Mouse (Mus musculus): ENCODE results near the gene Ddit4l.
"Not testable (repeated sequence)": the region's sequence is repeated elsewhere in the genome, so short reads cannot be mapped to it uniquely, and the experiment has no call there.

Gene Ddit4l

GRCm38 (mm10) chr3:137621312-137621711, at the start of gene Ddit4l:
Gene Ddit4l, plus strand, starts transcription at chr3:137621612.
- in situ Hi-C loops (cut with MboI; ENCODE audit: unreplicated experiment in 2 of 2), result not testable (repeated sequence)

GRCm38 (mm10) chr3:137576146-137576545, 45.3 kb upstream of the Ddit4l start:
- in situ Hi-C loops (cut with MboI; ENCODE audit: unreplicated experiment in 2 of 2), result no loop called here

GRCm38 (mm10) chr3:137586376-137586969, 34.9 kb upstream of the Ddit4l start:
- in situ Hi-C loops (cut with MboI; ENCODE audit: unreplicated experiment in 2 of 2), result no loop called here

GRCm38 (mm10) chr3:137589811-137590210, 31.6 kb upstream of the Ddit4l start:
- in situ Hi-C loops (cut with MboI; ENCODE audit: unreplicated experiment in 2 of 2), result no loop called here

- in situ Hi-C loops (cut with MboI; ENCODE audit: unreplicated experiment in 2 of 2), result no loop called here
Observed at GRCm38 (mm10) chr3:137594332-137594905, 27.0 kb upstream of the Ddit4l start.

- in situ Hi-C loops (cut with MboI; ENCODE audit: unreplicated experiment in 2 of 2), result no loop called here
Observed at GRCm38 (mm10) chr3:137608918-137609435, 12.4 kb upstream of the Ddit4l start.

GRCm38 (mm10) chr3:137610457-137611109, 10.8 kb upstream of the Ddit4l start:
- in situ Hi-C loops (cut with MboI; ENCODE audit: unreplicated experiment in 2 of 2), result no loop called here

GRCm38 (mm10) chr3:137611110-137611857, 10.1 kb upstream of the Ddit4l start:
- in situ Hi-C loops (cut with MboI; ENCODE audit: unreplicated experiment in 2 of 2), result no loop called here

- in situ Hi-C loops (cut with MboI; ENCODE audit: unreplicated experiment in 2 of 2), result no loop called here
Observed at GRCm38 (mm10) chr3:137611981-137612380, 9.4 kb upstream of the Ddit4l start.

GRCm38 (mm10) chr3:137620540-137620939, 872 bp upstream of the Ddit4l start:
- in situ Hi-C loops (cut with MboI; ENCODE audit: unreplicated experiment in 2 of 2), result no loop called here

GRCm38 (mm10) chr3:137622091-137622490, 679 bp downstream of the Ddit4l start:
- in situ Hi-C loops (cut with MboI; ENCODE audit: unreplicated experiment in 2 of 2), result no loop called here

GRCm38 (mm10) chr3:137622895-137623580, 1.6 kb downstream of the Ddit4l start:
- in situ Hi-C loops (cut with MboI; ENCODE audit: unreplicated experiment in 2 of 2), result no loop called here

GRCm38 (mm10) chr3:137623581-137624362, 2.4 kb downstream of the Ddit4l start:
- in situ Hi-C loops (cut with MboI; ENCODE audit: unreplicated experiment in 2 of 2), result no loop called here

GRCm38 (mm10) chr3:137625054-137625453, 3.6 kb downstream of the Ddit4l start:
- in situ Hi-C loops (cut with MboI; ENCODE audit: unreplicated experiment in 2 of 2), result no loop called here

GRCm38 (mm10) chr3:137633726-137634125, 12.3 kb downstream of the Ddit4l start:
- in situ Hi-C loops (cut with MboI; ENCODE audit: unreplicated experiment in 2 of 2), result no loop called here

- in situ Hi-C loops (cut with MboI; ENCODE audit: unreplicated experiment in 2 of 2), result no loop called here
Observed at GRCm38 (mm10) chr3:137636571-137636970, 15.2 kb downstream of the Ddit4l start.

- in situ Hi-C loops (cut with MboI; ENCODE audit: unreplicated experiment in 2 of 2), result no loop called here
Observed at GRCm38 (mm10) chr3:137641238-137641637, 19.8 kb downstream of the Ddit4l start.

GRCm38 (mm10) chr3:137642137-137642536, 20.7 kb downstream of the Ddit4l start:
- in situ Hi-C loops (cut with MboI; ENCODE audit: unreplicated experiment in 2 of 2), result no loop called here

- in situ Hi-C loops (cut with MboI; ENCODE audit: unreplicated experiment in 2 of 2), result no loop called here
Observed at GRCm38 (mm10) chr3:137642568-137642967, 21.2 kb downstream of the Ddit4l start.

GRCm38 (mm10) chr3:137644081-137644480, 22.7 kb downstream of the Ddit4l start:
- in situ Hi-C loops (cut with MboI; ENCODE audit: unreplicated experiment in 2 of 2), result no loop called here
